Mouse (Mus musculus) megakaryocyte-erythroid progenitor cell, adult 5-6 weeks (primary cell): ENCODE measurements around the gene Olfr1440. TPM values are rescaled to one million over a fixed set of nuclear protein-coding genes. Genes with fewer than 3 reads are reported as not detected.

Experiments
- ATAC-seq: replicated peaks from 2 replicates; pipeline ENCODE4 v1.8.0; 2016; ENCODE audit warnings: mild to moderate bottlenecking, inconsistent platforms; ENCODE audit not compliant: severe bottlenecking, poor library complexity, low FRiP score, low TSS enrichment
- total RNA-seq, 2 experiments: library from RNA; stranded (forward) in 1 of 2; stranded (reverse) in 1 of 2; fragments of 200-1000, 215-1000 nt in 1 of 2; fragments of >200 nt in 1 of 2; fragmentation: Nextera tagmentation in 1 of 2; gene quantifications; 2 replicates each; pipeline ENCODE4 v1.2.3; 2014 to 2017

The Olfr1440 gene
- total RNA-seq (2014; fragmentation: Nextera tagmentation) (not detected in 2 replicates), total RNA-seq (2017) (not detected in 2 replicates)

DNA sequence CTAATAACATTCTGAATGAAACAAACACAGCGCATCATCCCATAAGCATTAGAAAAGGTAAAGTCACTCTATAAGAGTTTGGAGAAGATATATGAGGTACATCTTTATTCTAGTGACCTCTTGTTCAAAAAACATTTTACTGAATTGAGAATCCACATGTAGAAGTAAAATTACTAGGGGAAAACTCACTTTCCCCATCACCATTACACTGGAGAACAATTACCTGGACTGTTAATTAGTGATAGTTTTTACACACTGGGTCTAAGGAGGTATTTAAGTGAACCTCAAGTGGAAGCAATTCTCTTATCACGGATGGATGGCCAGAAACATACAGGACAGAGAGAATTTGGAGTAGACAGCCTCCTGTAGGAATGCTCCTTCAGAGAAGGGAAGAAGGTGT lies at the start of gene Olfr1440:
TSS of gene Olfr1440 (plus strand) at position 301 of the 400 bp plus-strand sequence.
- ATAC-seq: no peak

DNA sequence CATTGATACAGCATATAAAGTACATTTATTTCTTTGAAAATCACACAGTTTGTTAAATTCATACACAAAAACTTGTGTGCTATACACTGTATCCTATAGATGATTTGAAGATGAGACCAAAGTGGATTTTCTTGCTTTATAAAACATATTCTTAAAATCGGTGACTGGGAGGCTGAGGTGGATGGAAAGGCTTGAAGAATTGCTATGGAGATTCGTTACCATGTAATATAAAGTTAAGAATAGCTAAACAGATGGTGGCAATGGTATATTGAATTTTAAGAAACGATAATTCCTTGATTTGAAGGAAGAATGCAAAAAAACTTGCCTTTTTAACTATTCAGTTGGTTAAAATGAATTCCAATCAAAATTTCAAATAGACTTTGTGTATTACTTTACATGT lies 14.1 kb upstream of the Olfr1440 start:
- no peak for ATAC-seq

DNA sequence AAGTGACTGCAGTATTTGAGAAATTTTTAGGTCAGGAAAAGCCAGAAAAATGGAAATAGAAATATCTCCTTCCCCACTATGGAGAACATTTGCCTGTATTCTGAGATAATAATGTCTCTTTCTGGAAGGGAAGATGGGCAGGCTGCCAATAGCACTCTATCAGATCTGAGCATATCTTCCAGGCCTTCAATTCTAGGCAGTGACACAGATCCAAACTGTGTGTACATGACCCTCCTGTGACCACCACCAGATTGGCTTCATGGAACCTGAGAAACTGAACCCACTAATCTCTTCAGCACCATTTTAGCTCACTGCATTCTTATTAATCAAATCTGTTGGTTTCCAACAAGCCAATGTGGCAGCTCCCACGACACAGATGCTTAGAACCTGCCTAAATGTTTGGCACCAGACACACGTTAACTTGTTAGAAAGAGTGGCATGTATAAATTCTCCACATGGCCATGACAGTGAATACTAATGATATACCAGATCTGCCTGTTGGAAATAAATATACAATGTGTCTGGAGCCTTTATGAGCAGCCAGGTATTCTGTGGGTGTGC lies 12.5 kb upstream of the Olfr1440 start:
- no peak for ATAC-seq

DNA sequence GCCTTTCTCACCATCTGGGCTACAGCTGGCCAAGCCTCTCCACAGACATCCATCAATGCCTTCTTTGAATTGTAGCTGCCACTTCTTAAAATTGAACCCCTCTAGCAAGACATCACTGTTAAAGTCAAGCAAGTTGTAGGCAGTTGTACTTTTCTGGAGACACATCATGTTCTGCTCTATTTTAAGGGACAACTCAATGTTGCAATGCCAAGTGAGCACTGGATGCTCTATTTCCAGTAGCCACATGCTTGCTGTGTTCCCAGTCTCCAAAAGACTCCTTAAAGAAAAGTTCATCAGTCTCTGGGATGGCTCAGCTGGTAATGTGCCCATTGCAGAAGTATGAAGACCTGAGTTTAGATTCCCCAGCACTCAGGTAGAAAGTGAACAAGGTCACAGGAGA lies 26.7 kb downstream of the Olfr1440 start:
- no peak for ATAC-seq

DNA sequence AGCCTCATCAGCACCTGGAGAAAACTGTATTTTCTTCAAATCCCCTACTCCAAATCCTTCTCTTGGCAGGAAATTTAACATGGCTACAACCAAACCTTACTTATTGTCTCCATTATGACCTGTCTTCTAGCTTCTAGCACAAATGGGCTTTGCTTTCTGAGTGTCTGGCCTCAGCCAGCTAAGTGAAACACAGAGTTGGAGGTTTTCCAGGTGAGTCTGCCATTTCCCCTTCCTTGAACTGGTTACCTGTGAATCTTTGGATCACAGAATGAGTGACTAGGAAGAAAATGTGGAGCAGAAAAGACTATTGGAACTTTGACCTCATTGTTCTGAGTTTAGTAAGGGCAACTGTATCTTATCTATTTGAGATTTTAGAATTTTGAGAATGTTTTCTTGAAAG lies 30.3 kb downstream of the Olfr1440 start, which contains the start of gene Olfr1441:
TSS of gene Olfr1441 (plus strand) at position 73 of the 400 bp plus-strand sequence.
- ATAC-seq: no peak

DNA sequence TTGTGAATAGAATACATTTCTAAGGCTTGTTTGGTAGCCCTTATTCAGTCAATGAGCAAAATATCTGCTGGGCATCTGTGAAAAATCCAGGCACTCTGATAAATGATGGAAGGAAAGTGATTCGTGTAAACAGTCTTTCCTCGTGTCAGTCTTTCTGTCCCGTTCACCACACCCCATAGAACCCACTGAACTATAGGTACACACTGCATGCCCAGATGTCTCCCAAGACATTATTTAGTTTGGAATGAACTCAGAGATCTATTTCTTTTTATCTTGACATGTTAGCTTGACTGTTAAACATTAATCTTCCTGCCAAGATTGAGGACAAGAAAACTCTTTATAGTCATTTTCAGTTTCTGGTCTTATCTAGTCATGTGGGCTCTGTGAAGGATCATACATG lies 31.2 kb downstream of the Olfr1440 start:
- no peak for ATAC-seq

DNA sequence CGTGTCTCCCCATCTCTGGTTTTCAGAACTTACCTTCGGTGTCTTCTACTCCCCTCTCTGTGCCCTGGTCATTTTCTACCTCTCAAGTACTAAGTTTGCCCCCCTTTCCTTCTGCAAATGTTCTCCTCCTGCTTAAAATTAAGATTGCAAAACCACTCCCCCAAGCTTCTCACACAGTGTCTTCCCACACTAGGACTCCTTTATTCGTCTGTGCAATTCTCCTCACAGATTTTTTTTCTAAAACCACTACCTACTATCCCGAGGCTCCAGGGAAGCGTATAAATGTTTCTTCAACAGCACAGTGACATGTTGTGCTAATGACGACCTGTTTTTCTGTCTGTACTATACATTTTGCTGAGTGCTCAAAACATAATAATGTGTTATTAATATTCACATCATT lies 33.5 kb downstream of the Olfr1440 start:
- ATAC-seq: no peak

DNA sequence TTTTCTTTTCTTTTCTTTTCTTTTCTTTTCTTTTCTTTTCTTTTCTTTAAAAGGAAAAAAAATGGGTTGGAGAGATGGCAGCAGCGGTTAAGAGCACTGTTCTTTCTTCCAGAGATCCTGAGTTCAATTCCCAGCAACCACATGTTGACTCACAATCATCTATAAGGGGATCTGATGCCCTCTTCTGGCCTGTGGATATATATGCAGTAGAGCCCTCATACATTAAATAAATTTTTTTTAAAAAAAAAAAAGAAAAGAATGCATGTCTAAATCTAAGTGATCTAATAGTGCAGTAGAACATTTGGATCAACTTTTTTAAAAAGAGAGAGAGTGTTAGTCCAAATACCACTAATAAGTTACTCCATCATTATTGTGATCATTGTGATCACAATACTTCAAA lies 34.6 kb downstream of the Olfr1440 start:
- no peak for ATAC-seq

DNA sequence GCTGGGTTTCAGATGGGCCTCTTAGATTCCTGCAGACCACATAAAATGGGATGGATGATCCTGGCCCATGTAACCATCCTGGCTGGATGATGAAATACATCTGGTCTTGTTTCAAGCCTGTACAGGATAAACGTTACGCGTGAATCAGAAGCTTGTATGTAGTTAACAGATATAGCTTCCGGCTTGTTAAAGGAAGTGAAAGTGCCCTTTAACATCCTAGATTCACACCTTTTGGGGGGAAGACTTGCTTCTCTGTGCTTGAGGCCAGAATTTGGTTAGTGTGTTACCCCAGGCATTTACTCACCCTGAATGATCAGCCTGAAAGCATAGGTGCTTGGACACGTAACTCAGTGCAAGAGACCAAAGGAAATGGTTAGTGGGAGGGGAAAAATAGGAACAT lies 40.0 kb downstream of the Olfr1440 start:
- ATAC-seq: no peak

DNA sequence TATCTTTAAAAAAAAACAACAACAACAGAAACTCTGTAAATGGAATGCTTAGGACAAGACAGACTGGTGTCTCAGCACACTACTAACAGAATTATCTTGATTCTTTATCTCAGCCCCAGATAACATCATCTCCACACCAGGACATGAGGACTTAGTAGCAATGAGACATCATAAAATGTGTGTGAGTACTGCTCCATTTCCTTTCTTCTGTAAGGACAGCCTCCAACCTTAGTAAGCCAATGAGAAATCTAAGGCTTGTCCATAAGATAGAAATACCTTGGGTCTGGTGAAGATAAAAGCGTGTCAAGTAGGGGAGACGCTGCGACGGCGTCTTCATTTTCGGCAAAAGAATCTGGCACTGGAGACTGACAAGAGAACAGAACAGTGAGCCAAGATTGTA lies 40.5 kb downstream of the Olfr1440 start, which contains the start of gene Pfpl:
TSS of gene Pfpl (plus strand) at position 301 of the 400 bp plus-strand sequence.
- no peak for ATAC-seq

DNA sequence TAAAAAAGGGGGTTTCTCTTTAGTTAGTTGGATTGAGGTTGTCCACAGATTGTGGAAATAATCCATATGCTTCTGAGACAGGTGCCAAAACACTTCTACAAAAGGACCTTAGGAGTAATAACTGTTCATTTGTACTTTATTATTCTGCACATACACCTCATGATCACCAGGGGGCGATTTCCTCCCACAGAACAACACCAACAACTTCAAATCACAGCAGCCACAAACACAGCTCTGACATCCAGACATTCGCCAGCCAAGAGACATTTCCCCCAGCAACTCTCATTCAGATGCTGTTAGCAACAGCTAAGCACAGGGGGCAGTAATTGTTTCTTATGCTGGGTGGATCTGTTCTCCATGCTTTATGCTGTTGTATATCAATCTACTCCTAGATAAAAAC lies 46.0 kb downstream of the Olfr1440 start:
- 0 out of 2 replicates have a peak, but pooled peaks have one; percentile 44 for ATAC-seq

DNA sequence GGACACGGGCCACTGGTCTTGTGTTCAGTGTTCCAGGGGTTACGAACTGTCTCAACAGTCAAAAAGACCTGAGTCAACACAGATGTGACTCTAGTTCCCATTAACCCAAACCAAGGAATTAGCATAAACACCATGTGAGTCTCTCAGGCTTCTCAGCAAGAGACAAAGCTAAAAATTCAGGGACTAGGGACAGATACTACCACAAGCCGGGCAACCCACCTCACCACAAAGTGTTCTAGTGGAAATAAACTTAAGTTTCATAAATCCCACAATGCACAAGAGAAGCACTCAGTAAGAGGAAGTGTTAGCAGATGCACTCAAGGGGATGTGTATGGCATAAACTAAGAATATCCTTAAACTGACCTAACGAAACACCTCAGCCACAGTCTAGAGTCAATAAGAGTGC lies 47.9 kb downstream of the Olfr1440 start:
- no peak for ATAC-seq

DNA sequence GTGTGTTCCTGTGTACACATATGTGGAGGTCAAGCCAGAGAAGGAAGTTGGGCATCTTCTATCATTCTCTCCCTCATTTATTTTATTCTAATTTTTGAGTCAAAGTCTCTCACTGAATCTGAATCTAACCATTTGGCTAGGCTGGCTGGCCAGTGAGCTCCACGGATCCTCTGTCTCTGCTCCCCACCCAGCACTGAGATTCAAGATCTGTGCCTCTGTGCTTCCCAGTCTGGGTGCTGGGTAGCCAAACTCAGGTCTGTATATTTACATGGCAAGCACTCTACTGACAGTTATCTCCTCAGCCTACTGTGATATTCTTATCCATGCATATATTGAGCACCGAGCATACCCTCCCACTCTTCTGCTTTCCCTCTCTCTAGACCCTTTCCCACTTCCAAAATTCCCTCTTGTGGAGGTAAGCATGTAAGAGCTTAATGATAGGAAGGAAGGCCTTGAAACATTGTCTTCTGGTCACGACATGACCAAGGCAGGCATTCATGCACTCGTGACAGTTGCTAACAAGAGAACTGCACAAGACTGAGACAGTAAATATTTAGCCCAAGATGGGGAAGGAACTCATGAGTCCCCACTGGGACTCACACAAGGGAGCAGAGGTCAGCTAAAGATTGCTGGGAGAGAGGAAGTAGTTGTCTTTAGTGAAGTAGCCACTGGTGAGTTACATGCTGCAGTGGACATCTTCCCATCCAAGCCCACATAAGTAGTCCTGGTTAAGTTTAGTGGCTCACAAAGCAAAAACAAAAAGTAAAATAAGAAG lies 48.9 kb downstream of the Olfr1440 start:
- ATAC-seq: no peak

DNA sequence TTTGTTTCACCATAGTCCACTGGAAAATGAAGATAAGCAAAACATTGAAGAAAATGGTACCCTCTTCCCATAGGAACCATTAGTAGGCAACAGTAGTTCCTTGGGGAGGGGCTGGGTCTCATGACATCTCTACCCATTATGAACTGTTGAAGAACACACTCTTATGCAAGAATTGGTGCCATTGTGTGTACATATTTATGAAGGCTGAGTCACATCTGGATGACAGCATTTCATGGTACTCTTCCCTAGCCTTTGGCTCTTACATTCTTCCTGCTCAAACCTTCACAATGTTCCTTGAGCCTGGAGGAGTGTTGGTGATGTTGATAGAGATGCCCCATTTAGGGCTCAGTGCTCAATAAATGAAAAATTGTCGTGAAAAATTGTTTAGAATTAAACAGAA lies 52.5 kb downstream of the Olfr1440 start:
- no peak for ATAC-seq

DNA sequence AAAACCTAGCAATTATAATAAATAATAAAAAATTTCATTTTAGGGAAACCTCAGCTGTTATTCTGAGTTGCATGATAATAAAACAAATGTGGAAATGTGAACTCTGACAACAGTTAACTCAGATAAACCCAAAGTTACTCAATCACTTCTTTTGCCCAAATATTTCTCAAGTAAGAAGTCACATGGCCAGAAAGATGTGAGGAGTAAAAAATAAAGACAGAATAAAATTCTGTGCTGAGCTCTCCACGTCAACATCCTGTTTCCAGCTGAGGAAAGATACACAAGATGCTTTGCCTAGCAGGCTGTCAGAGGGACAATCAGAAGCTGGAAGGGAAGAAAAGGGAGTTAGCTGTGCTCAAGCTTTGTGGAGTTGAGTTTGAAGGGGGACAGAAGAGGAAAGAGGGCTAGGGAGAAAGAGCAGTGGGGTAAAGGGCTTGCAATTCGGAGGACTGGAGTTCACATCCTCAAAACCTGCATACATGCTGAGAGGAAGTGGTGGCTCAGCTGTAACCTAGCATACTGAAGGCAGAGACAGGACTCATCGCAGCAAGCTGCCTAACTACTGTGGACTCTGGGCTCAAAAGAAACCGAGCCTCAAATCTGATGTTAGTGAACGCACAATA lies 53.1 kb downstream of the Olfr1440 start:
- no peak for ATAC-seq

DNA sequence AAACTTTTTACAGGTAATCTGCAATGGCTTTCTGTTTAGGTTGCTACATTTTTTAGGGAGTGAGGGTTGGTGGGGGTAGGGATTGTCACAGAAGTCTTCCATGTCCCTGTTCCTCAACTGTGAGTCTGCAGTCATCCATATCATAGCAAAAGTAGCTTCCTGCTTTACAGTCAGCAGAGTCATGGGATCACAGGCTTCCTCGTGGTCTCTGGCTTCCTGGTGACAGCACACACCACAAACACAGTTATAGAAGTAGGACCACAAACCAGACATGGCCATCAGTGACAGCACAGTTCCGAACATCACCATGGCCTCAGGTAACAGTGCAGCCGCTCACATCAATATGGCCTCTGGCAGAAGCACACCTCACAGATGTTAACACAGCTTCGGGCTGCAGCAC lies 55.5 kb downstream of the Olfr1440 start:
- ATAC-seq: no peak

DNA sequence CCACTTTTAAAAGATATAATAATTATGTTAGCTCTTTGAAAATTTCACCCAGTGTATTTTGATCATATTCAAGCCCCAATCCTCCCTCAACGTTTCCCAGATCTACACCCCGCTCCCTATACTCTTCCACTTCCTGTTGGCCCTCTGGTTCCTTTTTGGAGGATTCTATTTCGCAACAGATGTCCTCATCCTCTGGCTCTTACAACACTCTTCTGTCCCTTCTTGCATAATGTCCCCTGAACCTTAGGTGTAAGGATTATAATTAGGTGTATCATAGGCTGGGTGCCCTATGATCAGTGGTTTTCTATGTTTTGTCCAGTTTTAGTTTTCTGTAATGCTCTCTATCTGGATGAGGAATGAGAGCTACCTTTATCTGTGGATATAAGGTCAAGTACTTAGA lies 57.9 kb downstream of the Olfr1440 start:
- ATAC-seq: no peak
